7 mouse cellular contexts compared by ENCODE assay signal in genomic region chr2:32908796-32909195, GRCm38 (mm10). TPM values are rescaled to one million over a fixed set of nuclear protein-coding genes. Genes with fewer than 3 reads are reported as not detected.
A peak's percentile ranks its signal among the peaks of the same experiment; 100 is the strongest.
DNase-seq lines count a peak whose midpoint lies in the region; ATAC-seq and TF ChIP-seq lines count a peak whose summit lies in the region.

No protein-coding gene starts in this region.

- peak; percentile 63 for DNase-seq in lung, postnatal 36 days
- DNase-seq in spleen, adult 18-20 months, result no peak
- DNase-seq in adrenal gland, postnatal 4 days (ENCODE audit: low spot score in 2 of 2), result no peak
- DNase-seq in urinary bladder, postnatal 36 days (ENCODE audit: low spot score in 2 of 2), result no peak

- peaks cover 17% of the 10 kb centered on the region for H3K4me1 ChIP-seq in brown adipose tissue, adult 24 weeks (ENCODE audit: control insufficient read depth, insufficient read depth, insufficient read length, low read length)
- H3K4me1 ChIP-seq in embryonic fibroblast, embryonic 13.5 days (ENCODE audit: control insufficient read depth, insufficient read depth, low read length), result peaks cover 5% of the 10 kb centered on the region
- peaks cover 35% of the 10 kb centered on the region for H3K4me1 ChIP-seq in hindbrain, embryonic 13.5 days (replicated peaks)

- H3K27ac ChIP-seq in brown adipose tissue, adult 24 weeks (replicated peaks; ENCODE audit: low read depth, low read length), result peak overlapping the region; percentile 66
- peak overlapping the region; percentile 13; the same call in 1 of the 2 replicates for H3K27ac ChIP-seq in embryonic fibroblast, embryonic 13.5 days (ENCODE audit: insufficient read depth, low read length)
- H3K27ac ChIP-seq in hindbrain, embryonic 13.5 days, result peak overlapping the region; percentile 72

- ATAC-seq in hindbrain, embryonic 13.5 days (ENCODE audit: low FRiP score), result no peak

- H3K4me3 ChIP-seq in brown adipose tissue, adult 24 weeks (ENCODE audit: insufficient read depth, low read depth, low read length), result no peak overlapping the region
- no peak overlapping the region for H3K4me3 ChIP-seq in embryonic fibroblast, embryonic 13.5 days (ENCODE audit: insufficient read depth, low read length)
- H3K4me3 ChIP-seq in hindbrain, embryonic 13.5 days, result no peak overlapping the region

- H3K9ac ChIP-seq in hindbrain, embryonic 13.5 days, result no peak overlapping the region

- no peaks in the 10 kb centered on the region for H3K27me3 ChIP-seq in hindbrain, embryonic 13.5 days

- no peak for TF ChIP-seq CTCF in embryonic fibroblast, embryonic 13.5 days (IDR thresholded peaks at IDR 0.05; ENCODE audit: borderline replicate concordance, insufficient read depth, low read length)

- WGBS in hindbrain, embryonic 13.5 days, result 26% methylated on average over 11 of the region's 11 CpGs

- TF ChIP-seq POLR2A in embryonic fibroblast, embryonic 13.5 days (IDR thresholded peaks at IDR 0.05; ENCODE audit: low read depth, low read length), result no peak

- H3K36me3 ChIP-seq in hindbrain, embryonic 13.5 days, result peaks cover 37% of the 10 kb centered on the region

- no peaks in the 10 kb centered on the region for H3K9me3 ChIP-seq in hindbrain, embryonic 13.5 days

- H3K4me2 ChIP-seq in hindbrain, embryonic 13.5 days, result no peak overlapping the region

RNA-seq across cellular contexts. Expression of gene Fam129b, which starts 32.9 kb away (rescaled TPM):
- polyA plus RNA-seq in brown adipose tissue, adult 24 weeks (2012; ENCODE audit: insufficient read depth, insufficient read length, missing spikeins), result 4.9 and 5.9 TPM in 2 replicates
- polyA plus RNA-seq in embryonic fibroblast, embryonic 13.5 days (2011; ENCODE audit: insufficient read length, low read depth, missing spikeins), result 142 and 223 TPM in 2 replicates
- polyA plus RNA-seq in hindbrain, embryonic 13.5 days (2015; fragmentation: Nextera tagmentation; extraction: Ambion mirVana), result 31.6 and 32.4 TPM in 2 replicates
- total RNA-seq in adrenal gland, postnatal 4 days (2021), result 10 to 100 TPM; 30.8 to 35.5 TPM

RNA-seq across cellular contexts. Expression of gene Rpl12, which starts 52.6 kb away (rescaled TPM):
- polyA plus RNA-seq in brown adipose tissue, adult 24 weeks (2012; ENCODE audit: insufficient read depth, insufficient read length, missing spikeins), result 5.8 and 7.5 TPM in 2 replicates
- 64.0 and 65.9 TPM in 2 replicates for polyA plus RNA-seq in embryonic fibroblast, embryonic 13.5 days (2011; ENCODE audit: insufficient read length, low read depth, missing spikeins)
- polyA plus RNA-seq in hindbrain, embryonic 13.5 days (2015; fragmentation: Nextera tagmentation; extraction: Ambion mirVana), result 92.0 and 108 TPM in 2 replicates
- 100 to 1,000 TPM; 274 to 283 TPM for total RNA-seq in adrenal gland, postnatal 4 days (2021)

RNA-seq across cellular contexts. Expression of gene Lrsam1, which starts 52.6 kb away (rescaled TPM):
- polyA plus RNA-seq in brown adipose tissue, adult 24 weeks (2012; ENCODE audit: insufficient read depth, insufficient read length, missing spikeins), result 6.6 and 13.1 TPM in 2 replicates
- 15.3 and 18.5 TPM in 2 replicates for polyA plus RNA-seq in embryonic fibroblast, embryonic 13.5 days (2011; ENCODE audit: insufficient read length, low read depth, missing spikeins)
- polyA plus RNA-seq in hindbrain, embryonic 13.5 days (2015; fragmentation: Nextera tagmentation; extraction: Ambion mirVana), result 19.6 and 26.0 TPM in 2 replicates
- total RNA-seq in adrenal gland, postnatal 4 days (2021), result 10 to 100 TPM; 23.7 to 26.5 TPM

Comparison
In these comparisons a context has a peak if more than half of its experiments do, and no peak if none do; other contexts are left out.
1. H3K27ac ChIP-seq: peak in every context shown above with its lines; median percentile 72 in hindbrain, embryonic 13.5 days; 66 in brown adipose tissue, adult 24 weeks; 13 in embryonic fibroblast, embryonic 13.5 days.